Mouse (Mus musculus) thymus, adult 2 months (tissue): ENCODE data around the gene Lamtor2. TPM values are rescaled to one million over a fixed set of nuclear protein-coding genes. Genes with fewer than 3 reads are reported as not detected.

Source experiments
- DNase-seq: peaks from one replicate; pipeline ENCODE4 v3.0.0; 2021
- H3K27ac ChIP-seq: fragments of 200-500 bp; 2 replicates; pipeline ENCODE4 v1.5.1; 2012; ENCODE audit warnings: low read length, control low read depth; ENCODE audit not compliant: control insufficient read depth, insufficient read depth
- H3K27me3 ChIP-seq: fragments of 200-500 bp; 2 replicates; pipeline ENCODE4 v1.6.1; 2012; ENCODE audit warnings: mild to moderate bottlenecking, low read length, moderate library complexity, mixed read lengths; ENCODE audit not compliant: control insufficient read depth, insufficient read depth
- H3K36me3 ChIP-seq: fragments of 200-500 bp; 2 replicates; pipeline ENCODE4 v1.6.1; 2012; ENCODE audit warnings: mild to moderate bottlenecking, low read length, moderate library complexity; ENCODE audit not compliant: control insufficient read depth, insufficient read depth
- H3K4me1 ChIP-seq: fragments of 200-500 bp; replicated peaks from 2 replicates; pipeline ENCODE4 v1.6.1; 2012; ENCODE audit warnings: low read length; ENCODE audit not compliant: control insufficient read depth, insufficient read depth
- H3K4me3 ChIP-seq: fragments of 200-500 bp; 2 replicates; pipeline ENCODE4 v1.5.1; 2012; ENCODE audit warnings: mild to moderate bottlenecking, low read length, control low read depth, moderate library complexity; ENCODE audit not compliant: control insufficient read depth, insufficient read depth
- CTCF ChIP-seq: fragments of 200-500 bp; IDR thresholded peaks from 2 replicates; pipeline ENCODE4 v1.5.1; 2012; ENCODE audit warnings: mild to moderate bottlenecking, control low read depth, low read length, moderate library complexity, borderline replicate concordance; ENCODE audit not compliant: control insufficient read depth, poor library complexity, insufficient read depth; ENCODE audit errors: extremely low read depth
- POLR2A ChIP-seq: fragments of 200-500 bp; IDR thresholded peaks from 2 replicates; pipeline ENCODE4 v1.6.1; 2012; ENCODE audit warnings: mild to moderate bottlenecking, low read length, control low read depth, moderate library complexity; ENCODE audit not compliant: control insufficient read depth, poor library complexity, insufficient read depth; ENCODE audit errors: extremely low read depth
- WGBS: fragments of 180-500 bp; shearing (Covaris S2); methylation state at CpG from one replicate; pipeline ENCODE4 v1.1.7; 2018; 5-methylcytosine and 5-hydroxymethylcytosine counted together
- polyA plus RNA-seq: library from polyadenylated mRNA; depleted of rRNA; stranded (reverse); fragments of >200 nt; gene quantifications from 2 replicates; pipeline ENCODE4 v1.2.3, GENCODE M21; 2012

Gene Lamtor2
- polyA plus RNA-seq, 1 experiment = 141 TPM

GRCm38 (mm10) chr3:88532689-88533511 is 20.0 kb downstream of the Lamtor2 start:
- Histone ChIP-seq H3K27ac (no peak overlapping the region), H3K27me3 (no peaks in the 10 kb centered on the region), H3K4me3 (peak overlapping the region; percentile 79), H3K36me3 (peaks cover 13% of the 10 kb centered on the region), H3K4me1 (peaks cover 30% of the 10 kb centered on the region)
- 3% methylated on average over 40 of the region's 40 CpGs for WGBS
- peak; percentile 35 for DNase-seq
- no peak for TF ChIP-seq POLR2A
- TF ChIP-seq CTCF = no peak

- Histone ChIP-seq H3K27ac (peak within 1 kb of the TSS; percentile 93), H3K27me3 (no peaks in the 10 kb centered on the region), H3K4me1 (peaks cover 36% of the 10 kb centered on the region), H3K36me3 (peaks cover 13% of the 10 kb centered on the region), H3K4me3 (peak within 1 kb of the TSS; percentile 88)
- WGBS = 14% methylated on average over 30 of the region's 31 CpGs
- no peak for DNase-seq
- TF ChIP-seq CTCF (no peak), POLR2A (no peak)
These were observed 20.6 kb downstream of the Lamtor2 start, which contains the start of gene Mex3a for GRCm38 (mm10) chr3:88532299-88532674. Gene Mex3a, plus strand, starts transcription at chr3:88532395.

GRCm38 (mm10) chr3:88531348-88532298 is 21.3 kb downstream of the Lamtor2 start:
- Histone ChIP-seq H3K4me3 (peak overlapping the region; percentile 88), H3K27me3 (no peaks in the 10 kb centered on the region), H3K27ac (peak overlapping the region; percentile 93), H3K4me1 (peaks cover 39% of the 10 kb centered on the region), H3K36me3 (peaks cover 7% of the 10 kb centered on the region)
- TF ChIP-seq CTCF (no peak), POLR2A (peak; percentile 92)
- DNase-seq = peak; percentile 94
- WGBS = under 1% methylated on average over 62 of the region's 63 CpGs

GRCm38 (mm10) chr3:88530082-88530864 is 22.6 kb downstream of the Lamtor2 start:
- peak overlapping the region; percentile 52 for H3K27ac ChIP-seq
- 66% methylated on average over 11 of the region's 11 CpGs for WGBS
- H3K4me3 ChIP-seq = peak overlapping the region; percentile 50
- H3K27me3 ChIP-seq = no peaks in the 10 kb centered on the region
- no peak for TF ChIP-seq CTCF
- no peak for TF ChIP-seq POLR2A
- peaks cover 40% of the 10 kb centered on the region for H3K4me1 ChIP-seq
- no peak for DNase-seq
- no peaks in the 10 kb centered on the region; the same call in 1 of the 2 replicates for H3K36me3 ChIP-seq

- Histone ChIP-seq H3K4me3 (no peak overlapping the region), H3K27me3 (no peaks in the 10 kb centered on the region), H3K27ac (no peak overlapping the region), H3K4me1 (peaks cover 40% of the 10 kb centered on the region), H3K36me3 (peaks cover 8% of the 10 kb centered on the region)
- WGBS = 84% methylated on average over 7 of the region's 7 CpGs
- DNase-seq = no peak
- TF ChIP-seq CTCF (no peak), POLR2A (no peak)
These were observed 23.5 kb downstream of the Lamtor2 start for GRCm38 (mm10) chr3:88529204-88530000.
